Mouse (Mus musculus) granulocyte monocyte progenitor cell, adult 5-6 weeks (primary cell): ENCODE results near the gene Rbm33. TPM values are rescaled to one million over a fixed set of nuclear protein-coding genes. Genes with fewer than 3 reads are reported as not detected.
A peak's percentile ranks its signal among the peaks of the same experiment; 100 is the strongest.

Source experiments
- ATAC-seq: replicated peaks from 2 replicates; pipeline ENCODE4 v1.8.0; 2016; ENCODE audit warnings: mild to moderate bottlenecking, moderate TSS enrichment, inconsistent platforms; ENCODE audit not compliant: poor library complexity, severe bottlenecking
- total RNA-seq, 2 experiments: library from RNA; stranded (forward) in 1 of 2; stranded (reverse) in 1 of 2; fragments of 200-712, 200-1000 nt in 1 of 2; fragments of >200 nt in 1 of 2; fragmentation: Nextera tagmentation in 1 of 2; gene quantifications; 2 replicates each; pipeline ENCODE4 v1.2.3; 2014 to 2017

Gene Rbm33
- 40.5 and 49.1 TPM in 2 replicates for total RNA-seq (2014; fragmentation: Nextera tagmentation)
- 30.6 and 36.8 TPM in 2 replicates for total RNA-seq (2017)

- ATAC-seq: peak; percentile 78
Measured at GRCm38 (mm10) chr5:28316722-28317245, at the start of gene Rbm33. Gene Rbm33, plus strand, starts transcription at chr5:28317121.

- ATAC-seq: no peak
Measured at GRCm38 (mm10) chr5:28267576-28267975, 49.3 kb upstream of the Rbm33 start.

DNA sequence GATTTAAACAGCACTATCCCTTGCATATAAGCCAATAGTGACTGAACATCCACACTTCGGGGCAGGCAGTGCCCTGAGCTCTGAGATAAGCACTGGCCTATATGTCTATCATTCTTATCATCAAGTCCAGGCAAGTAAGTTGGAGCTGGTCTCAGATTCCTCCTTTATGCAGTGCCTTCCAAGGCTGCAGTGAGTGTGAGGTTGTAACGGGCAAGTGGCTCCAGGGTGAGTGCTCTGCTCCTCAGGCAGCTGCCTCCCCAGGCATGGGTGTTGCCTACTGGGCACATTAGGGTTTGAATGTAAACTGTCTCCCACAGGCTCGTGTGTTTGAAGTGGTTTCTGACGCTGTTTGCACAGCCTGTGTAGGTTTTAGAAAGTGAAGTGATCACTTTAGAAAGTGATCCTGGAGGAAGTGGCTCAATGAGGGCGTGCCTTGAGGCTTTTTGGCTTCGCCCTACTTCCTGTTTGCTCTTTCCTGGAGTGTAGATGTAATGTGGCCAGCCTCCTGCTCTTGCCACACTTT is 47.4 kb upstream of the Rbm33 start:
- peak; percentile 97 for ATAC-seq

DNA sequence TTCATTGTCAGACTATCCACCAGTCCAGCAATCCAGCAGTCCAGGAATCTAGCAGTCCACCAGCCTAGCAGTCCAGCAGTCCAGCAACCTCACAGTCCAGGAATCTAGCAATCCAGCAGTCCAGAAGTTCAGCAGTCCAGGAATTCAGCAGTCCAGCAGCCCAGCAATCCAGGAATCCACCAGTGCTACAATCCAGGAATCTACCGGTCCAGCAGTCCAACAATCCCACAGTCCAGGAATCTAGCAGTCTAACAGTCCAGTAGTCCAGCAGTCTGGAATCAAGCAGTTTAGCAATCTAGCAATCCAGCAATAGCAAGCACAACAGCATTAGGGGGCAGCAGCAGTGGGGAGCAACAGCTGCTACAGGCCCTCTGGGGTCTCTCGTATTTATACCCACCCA is 44.1 kb upstream of the Rbm33 start:
- no peak for ATAC-seq

DNA sequence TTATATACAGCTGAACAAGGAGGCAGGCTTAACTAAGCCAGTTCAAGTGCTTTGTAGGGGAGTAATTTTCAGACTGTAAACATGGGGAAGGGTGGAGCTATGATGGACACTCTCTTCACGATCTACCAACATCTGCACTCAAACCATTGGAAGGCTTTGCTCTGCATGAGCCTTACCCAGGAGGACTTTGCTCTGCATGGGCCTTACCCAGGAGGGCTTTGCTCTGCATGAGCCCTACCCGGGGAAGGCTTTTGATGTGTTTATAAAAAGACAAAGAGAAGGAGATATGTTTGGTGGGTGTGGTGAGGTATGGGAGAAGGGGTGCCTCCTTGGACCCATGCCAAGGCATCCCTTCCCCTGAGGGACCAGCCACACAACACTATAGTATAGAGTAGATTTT is 39.6 kb upstream of the Rbm33 start:
- no peak for ATAC-seq

DNA sequence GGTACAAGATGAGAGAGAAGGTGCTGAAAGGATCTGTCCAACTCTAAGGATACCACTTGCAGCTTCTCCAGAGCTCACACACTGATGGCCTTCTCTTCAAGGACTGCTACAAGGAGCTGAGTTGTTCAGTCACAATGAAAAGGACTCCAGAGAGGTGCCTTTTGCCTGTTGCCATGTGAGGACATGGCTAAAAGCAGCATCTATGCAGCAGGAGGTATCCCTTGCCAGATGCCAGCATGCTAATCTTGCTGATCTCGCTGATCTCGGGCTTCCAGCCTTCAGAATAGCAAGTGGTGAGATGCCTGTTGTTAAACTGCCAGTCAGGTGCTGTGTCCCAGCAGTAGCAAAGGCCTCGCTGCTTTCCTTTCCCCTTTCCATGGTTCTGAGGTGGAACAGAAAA is 27.8 kb upstream of the Rbm33 start:
- no peak for ATAC-seq

- no peak for ATAC-seq
Measured at GRCm38 (mm10) chr5:28290630-28291029, 26.3 kb upstream of the Rbm33 start.

- no peak for ATAC-seq
Measured at GRCm38 (mm10) chr5:28291118-28291850, 25.6 kb upstream of the Rbm33 start.

GRCm38 (mm10) chr5:28292281-28292680 is 24.6 kb upstream of the Rbm33 start:
- no peak for ATAC-seq

DNA sequence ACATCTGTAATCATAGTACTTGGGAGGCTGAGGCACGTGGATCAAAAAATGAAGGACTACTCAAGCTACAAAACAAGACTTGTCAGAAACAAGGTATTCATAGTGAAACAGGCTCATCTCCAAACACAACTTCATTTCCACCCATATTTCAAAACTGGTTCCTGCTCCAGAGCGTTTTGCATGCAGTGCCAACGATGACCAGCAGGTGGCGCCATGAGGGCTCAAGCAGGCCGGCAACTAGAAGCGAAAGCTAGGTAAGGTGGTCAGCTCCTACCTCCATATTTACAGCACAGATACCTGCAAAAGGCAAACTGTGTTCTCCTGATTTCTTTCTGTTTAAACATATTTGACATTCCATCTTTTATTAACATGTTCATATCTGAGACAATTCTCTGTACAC is 22.9 kb upstream of the Rbm33 start:
- peak; percentile 80 for ATAC-seq

GRCm38 (mm10) chr5:28298161-28298560 is 18.8 kb upstream of the Rbm33 start:
- ATAC-seq: peak; percentile 74

DNA sequence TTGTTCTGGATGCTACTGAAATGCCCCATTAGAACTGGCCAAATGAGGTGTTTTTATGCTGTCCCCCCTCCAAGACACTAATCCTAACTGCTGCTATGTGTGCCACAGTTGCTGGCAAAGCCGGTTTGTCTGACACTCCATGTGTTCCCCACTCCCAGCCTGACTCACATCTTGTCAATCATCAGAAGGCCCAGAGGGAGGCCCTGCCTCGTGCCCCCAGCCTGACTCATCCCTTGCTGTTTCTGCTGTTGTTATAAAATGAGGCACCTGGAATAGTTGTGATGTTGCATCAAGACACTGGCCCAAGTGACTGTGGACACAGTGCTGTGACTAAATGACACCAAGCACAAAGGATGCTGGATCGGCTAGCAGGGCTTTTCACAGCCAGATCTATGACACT is 18.2 kb upstream of the Rbm33 start:
- no peak for ATAC-seq

GRCm38 (mm10) chr5:28299346-28299745 is 17.6 kb upstream of the Rbm33 start:
- ATAC-seq: no peak

DNA sequence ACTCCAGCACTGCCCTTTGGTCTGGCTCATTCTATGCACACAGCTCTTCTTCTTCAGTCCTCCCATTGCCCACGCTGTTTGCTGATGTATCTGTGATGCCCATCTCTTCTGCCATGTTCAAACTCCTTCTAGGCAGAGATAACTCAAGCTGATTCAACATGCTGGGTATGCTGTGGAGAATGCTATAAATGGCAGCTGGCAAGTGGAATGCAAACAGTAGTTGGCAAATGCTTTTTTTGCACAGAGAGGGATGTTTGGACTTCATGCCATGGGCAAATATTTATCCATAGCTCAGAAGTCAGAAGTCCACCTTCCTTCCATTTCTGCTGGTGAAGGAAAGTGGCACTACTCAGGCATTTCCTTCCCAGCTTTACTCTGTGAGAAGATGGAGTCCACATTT is 14.2 kb upstream of the Rbm33 start:
- ATAC-seq: no peak

GRCm38 (mm10) chr5:28304551-28304950 is 12.4 kb upstream of the Rbm33 start:
- 0 out of 2 replicates have a peak, but pooled peaks have one; percentile 22 for ATAC-seq

- ATAC-seq: peak; percentile 66
Measured at GRCm38 (mm10) chr5:28315526-28315925, 1.4 kb upstream of the Rbm33 start.

DNA sequence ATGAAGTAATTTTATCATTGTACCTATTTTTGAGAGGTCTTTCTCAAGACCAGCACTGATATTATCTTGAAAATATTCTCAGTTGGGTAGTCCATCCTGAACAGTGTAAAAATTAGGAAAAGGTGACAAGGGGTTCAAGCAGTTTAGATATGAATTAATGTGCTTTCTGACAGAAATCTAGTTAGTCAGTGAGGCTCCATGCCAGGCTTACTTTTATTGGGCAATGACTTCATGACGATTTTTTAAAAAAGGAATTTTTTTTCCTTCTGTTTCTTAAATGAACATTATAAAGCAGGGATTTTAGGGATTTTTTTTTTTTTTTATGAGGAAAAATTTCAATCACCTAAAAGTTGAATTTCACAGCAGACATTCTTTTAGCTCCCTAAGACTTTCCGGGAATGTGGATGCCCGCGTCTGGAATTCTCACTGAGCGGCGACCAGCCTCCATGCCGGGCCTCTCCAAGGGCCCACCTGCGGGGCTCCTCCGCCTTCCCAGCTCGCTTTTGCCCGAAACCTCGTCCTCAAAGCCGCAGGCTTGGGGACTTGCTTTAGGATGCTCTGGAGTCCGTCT is 685 bp upstream of the Rbm33 start:
- ATAC-seq: no peak

DNA sequence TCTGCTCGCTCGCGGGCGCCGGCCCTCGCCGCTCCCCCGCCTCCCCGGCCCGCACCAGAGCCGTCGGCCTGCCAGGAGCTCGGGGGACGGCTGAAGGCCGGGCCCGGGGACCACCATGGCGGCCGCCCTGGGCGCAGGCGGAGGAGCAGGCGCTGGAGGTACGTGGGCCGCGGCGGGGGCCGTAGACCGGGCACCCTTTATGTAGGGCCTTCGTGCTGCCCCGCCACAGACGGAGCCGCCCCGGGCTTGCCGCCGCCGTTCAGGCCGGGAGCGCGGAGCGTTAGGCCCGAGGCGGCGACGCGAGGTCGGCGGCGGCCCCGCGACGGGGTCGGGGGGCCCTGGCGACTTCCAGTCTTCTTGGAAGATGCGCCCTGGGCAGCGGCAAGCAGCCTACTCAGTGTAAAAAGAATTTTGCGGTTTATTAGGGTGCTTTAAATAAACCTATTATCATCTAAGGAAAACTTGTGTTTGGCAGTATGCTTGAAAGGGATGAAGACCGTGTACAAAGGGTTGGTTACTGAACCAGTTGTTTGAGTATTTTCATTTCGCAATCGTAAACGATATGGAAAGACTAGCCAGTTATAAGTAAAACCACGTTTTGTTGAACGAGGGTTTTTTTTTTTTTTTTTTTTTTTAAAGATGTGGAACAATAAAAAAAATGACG is 464 bp downstream of the Rbm33 start:
- peak; percentile 0; the same call in 1 of the 2 replicates for ATAC-seq

GRCm38 (mm10) chr5:28317917-28318267 is 971 bp downstream of the Rbm33 start:
- ATAC-seq: no peak

DNA sequence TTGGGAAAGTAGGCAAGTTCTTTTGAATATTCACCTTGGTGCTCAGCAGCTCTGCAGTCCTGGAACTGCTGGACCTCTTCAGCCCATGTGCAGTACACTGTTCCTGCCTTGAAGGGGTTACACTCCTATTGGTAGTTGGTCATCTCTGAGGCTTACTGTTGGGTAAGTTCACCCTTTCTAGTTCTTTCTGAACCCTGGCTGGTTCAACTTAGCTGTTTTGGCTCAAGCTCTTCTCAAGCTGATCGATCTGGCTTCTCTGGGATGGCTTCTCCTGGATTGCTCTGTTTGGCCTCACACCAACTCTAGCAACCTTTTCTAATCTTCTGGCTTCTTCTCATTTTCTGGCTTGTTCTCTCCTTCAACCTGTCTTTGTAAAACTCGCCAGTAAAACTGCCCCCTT is 1.8 kb downstream of the Rbm33 start:
- no peak for ATAC-seq

DNA sequence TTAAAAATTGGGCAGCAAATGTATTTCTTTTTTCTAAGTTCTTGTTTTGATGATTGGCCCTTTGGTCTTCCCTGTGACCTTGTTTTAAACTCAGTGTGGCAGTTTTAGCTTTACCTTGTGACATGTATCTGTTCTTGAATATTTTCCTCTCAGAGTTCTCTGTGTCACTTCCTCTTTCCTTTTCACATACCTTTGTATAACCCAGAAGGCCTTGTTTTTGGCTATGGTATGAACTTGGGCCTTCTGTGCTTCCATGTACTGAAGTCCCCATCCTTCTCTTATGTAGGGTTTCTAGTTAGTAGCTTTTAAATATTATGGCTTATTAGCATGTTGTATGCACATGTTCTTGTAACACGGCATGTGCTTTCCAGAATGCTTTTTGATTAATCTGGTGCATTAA is 4.8 kb downstream of the Rbm33 start:
- ATAC-seq: peak; percentile 31
